Mouse (Mus musculus) erythroblast, embryonic 14.5 days (primary cell): ENCODE results near the gene Kremen1.

ENCODE experiments used
- GATA1 ChIP-seq: IDR thresholded peaks from 2 replicates; pipeline ENCODE4 v1.6.1; 2012; ENCODE audit warnings: low read length, inconsistent platforms, mixed read lengths
- TAL1 ChIP-seq: IDR thresholded peaks from 3 replicates; pipeline ENCODE4 v1.6.1; 2012; ENCODE audit warnings: low read length, inconsistent platforms, mixed read lengths

- no peak for TF ChIP-seq GATA1
- TF ChIP-seq TAL1: no peak
These were observed 112.1 kb downstream of the Kremen1 start for GRCm38 (mm10) chr11:5149249-5149648.
